Mouse (Mus musculus) megakaryocyte-erythroid progenitor cell, adult 5-6 weeks (primary cell): Measurements from ENCODE around the gene Rras. TPM values are rescaled to one million over a fixed set of nuclear protein-coding genes. Genes with fewer than 3 reads are reported as not detected.

Experiments used
- ATAC-seq: replicated peaks from 2 replicates; pipeline ENCODE4 v1.8.0; 2016; ENCODE audit warnings: mild to moderate bottlenecking, inconsistent platforms; ENCODE audit not compliant: severe bottlenecking, poor library complexity, low FRiP score, low TSS enrichment
- total RNA-seq, 2 experiments: library from RNA; stranded (forward) in 1 of 2; stranded (reverse) in 1 of 2; fragments of 200-1000, 215-1000 nt in 1 of 2; fragments of >200 nt in 1 of 2; fragmentation: Nextera tagmentation in 1 of 2; gene quantifications; 2 replicates each; pipeline ENCODE4 v1.2.3; 2014 to 2017

Gene Rras
- total RNA-seq, 2 experiments from 2014 or later = 1.6 to 1.7 TPM

GRCm38 (mm10) chr7:45048923-45049657 lies 31.3 kb downstream of the Rras start:
- no peak for ATAC-seq

DNA sequence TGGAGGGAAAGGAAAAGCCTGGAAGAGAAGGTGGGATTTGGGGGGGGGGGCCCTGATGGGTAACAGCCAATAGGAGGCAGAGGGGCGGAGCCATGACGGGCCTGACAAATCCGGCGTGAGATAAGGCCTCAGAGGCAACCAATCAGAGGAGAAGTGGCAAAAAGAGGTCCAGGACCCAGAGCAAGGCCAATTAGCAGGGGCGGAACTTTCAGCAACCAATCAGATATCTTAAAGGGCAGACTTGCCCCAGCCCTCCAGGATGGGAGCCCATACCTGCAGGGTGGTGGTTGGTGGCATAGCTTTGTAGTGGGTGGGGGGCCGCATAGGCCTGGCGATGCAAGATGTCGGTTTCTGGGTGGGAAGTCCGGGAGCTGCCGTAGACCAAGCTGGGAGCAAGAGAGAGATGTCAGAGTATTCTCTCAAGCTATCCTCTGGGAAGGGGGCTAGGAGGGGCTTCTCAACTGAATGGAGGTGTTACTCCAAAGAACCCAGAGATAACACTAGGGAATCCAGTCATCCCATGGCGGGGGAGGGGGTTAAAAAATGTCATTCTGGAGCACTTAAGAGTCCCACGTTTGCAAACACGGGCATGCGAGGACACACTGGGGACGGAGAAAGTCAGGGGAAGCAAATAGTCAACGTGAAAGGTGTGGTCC lies 33.3 kb downstream of the Rras start:
- ATAC-seq = peak; percentile 27

GRCm38 (mm10) chr7:45051601-45051974 lies 33.8 kb downstream of the Rras start:
- ATAC-seq = no peak

GRCm38 (mm10) chr7:45052181-45052861 lies 34.6 kb downstream of the Rras start:
- ATAC-seq = no peak

DNA sequence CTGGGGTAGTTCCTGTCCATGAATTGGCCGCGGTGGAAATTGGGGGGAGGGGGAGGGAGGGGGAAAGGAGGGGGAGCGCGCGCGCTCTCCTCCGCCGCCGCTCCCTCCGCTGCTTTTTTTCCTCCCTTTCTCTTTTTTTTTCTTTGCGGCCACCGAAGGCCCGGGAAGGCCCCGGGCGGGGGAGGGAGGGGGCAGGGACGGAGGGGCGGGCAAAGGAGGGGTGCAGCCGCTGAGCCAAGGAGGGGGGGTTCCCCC lies 35.0 kb downstream of the Rras start, which contains the start of gene Prr12:
Gene Prr12 (minus strand): TSS at position 20 of the 255 bp plus-strand sequence.
- no peak for ATAC-seq

DNA sequence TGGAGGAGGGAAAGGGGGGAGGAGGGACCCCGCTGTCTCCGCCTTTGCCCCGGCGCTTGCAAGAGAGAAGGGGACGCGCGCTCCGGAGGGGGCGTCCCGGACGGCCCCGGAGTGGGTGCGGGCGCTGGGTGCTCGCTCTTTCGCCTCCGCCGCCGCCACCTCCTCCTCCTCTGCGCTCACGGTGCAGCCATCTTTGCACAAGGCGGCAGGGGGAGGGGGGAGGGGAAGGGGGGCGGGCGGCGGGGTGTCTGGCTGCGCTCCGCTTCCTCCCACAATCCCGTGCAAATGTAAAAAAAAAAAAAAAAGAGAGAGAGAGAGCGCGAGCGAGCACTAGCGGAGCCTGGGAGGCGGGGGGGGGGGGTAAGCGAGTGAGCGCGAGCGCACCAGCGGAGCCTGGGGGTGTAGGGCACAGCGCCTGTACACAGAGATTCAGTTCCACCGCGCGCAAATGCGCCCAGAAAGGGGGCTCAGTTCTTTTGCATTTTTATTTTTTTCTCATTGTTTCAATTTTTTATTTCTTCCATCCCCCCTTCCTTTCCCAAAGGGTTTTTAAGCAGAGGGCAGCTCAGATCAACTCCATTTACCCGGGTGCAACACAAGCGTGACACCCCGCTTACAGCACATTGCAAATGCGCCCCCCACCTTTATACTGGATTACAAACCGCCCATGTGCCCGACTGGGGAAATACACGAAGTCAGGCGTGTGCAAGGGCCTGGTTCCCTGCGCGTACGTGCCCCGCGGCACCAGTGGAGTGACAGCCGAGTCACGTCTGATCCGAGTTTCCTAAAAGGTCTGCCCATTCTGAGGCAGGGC lies 35.6 kb downstream of the Rras start:
- ATAC-seq = peak; percentile 31

GRCm38 (mm10) chr7:45053931-45054510 lies 36.3 kb downstream of the Rras start:
- peak; percentile 94 for ATAC-seq

GRCm38 (mm10) chr7:45056329-45056971 lies 38.7 kb downstream of the Rras start:
- no peak for ATAC-seq

DNA sequence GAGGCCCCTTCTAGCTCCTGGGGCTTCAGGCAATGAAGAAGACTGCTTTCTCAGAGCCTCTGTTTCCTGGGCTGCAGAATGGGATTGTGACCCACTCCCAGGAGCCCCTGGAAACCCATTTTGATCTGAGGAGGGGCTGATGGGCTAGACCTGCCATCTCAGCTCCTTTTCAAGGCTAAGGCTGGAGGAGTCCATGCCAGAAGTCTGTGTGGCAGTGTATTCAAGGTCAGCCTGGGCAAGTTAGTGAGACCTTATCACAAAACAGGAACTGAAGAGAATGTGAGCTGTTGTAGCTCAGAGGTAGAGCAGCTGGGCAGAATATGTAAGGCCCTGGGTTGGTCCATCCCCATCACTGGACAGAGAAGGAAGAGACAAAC lies 39.2 kb downstream of the Rras start:
- ATAC-seq = no peak

DNA sequence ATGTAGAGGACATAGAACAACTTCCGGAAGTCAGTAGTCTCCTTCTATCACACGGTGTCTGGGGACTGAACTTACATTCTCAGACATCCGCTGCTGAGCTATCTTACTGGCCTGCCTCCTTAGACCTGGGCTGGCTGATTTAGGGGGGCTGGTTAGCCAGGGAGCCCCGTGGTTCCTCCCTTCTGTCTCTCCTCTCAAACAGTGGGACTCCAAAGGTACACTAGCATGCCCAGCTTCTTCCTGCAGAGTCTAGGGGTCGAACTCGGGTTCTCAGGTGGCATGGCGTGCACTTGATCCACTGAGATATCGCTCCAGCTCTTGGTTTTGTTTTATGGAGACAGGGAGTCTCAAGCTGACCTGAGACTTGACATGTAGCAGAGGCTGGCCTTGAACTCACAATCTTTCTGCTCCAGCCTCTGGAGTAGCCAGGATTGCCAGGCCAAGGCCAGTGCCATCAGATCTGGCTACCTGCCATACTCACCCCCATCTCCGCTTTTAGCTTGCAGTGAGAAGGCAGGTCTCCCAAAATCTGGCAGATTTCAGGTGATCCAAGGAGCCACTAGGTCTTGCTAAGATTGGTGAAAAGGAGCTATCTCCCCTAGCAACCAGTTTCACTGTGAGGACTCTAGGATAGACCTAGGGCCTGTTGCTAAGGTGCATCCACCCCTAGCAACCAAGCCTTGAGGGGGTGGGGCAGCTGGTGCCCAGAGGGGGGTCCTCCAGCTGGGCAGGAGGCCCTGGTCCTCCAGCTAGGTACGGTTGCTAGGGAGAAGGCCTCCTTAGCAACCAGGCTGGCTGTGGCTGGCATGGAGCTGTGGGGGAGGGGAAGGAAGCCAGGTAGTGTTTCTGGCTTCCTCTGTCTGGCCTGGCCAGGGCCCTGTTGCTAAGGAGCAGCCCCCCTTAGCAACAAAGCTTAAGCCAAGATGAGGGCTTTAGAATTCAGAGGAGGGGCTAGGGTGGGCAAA lies 41.1 kb downstream of the Rras start:
- no peak for ATAC-seq

GRCm38 (mm10) chr7:45060632-45061122 lies 42.9 kb downstream of the Rras start:
- ATAC-seq = no peak

GRCm38 (mm10) chr7:45061532-45062075 lies 43.8 kb downstream of the Rras start:
- ATAC-seq = no peak

- peak; percentile 88 for ATAC-seq
These were observed 44.6 kb downstream of the Rras start, which contains the start of the genes Nosip and Prrg2 for GRCm38 (mm10) chr7:45062239-45062835. Nosip (plus strand) TSS chr7:45062429. Prrg2 (minus strand) TSS chr7:45062677.

DNA sequence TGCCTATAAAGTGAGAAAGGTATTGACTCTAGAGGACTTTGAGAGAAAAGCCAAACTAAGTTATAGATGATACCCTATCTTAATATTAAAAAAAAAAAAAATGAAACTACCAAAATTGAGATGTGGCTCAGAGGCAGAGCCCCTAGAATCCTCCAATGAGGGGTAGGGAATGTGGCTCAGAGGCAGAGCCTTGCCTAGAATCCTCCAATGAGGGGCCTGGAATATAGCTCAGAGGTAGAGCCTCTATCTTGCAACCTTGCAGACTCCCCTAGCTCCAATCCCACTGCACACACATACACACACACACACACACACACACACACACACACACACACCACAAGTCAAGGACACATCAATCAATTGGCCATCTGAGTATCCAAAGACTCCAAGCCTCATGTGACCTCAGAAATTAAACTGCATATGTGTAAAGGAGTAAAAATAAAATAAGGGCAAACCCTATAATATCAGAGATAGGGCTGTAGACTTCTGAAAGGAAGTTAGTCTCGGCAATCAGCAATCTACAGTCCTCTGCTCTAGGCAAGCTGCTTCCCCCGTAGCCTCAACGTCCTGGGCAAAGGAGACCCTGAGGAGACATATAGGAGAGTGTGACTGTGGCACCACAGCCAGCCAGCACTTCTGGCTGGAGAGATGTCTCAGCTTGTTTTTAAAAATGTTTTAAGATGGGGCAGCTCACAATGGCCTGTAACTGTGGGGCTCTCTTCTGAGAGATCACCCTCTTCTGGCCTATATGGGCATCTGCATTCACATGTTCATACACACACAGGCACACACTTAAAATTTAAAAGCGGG lies 49.6 kb downstream of the Rras start:
- peak; percentile 58 for ATAC-seq

DNA sequence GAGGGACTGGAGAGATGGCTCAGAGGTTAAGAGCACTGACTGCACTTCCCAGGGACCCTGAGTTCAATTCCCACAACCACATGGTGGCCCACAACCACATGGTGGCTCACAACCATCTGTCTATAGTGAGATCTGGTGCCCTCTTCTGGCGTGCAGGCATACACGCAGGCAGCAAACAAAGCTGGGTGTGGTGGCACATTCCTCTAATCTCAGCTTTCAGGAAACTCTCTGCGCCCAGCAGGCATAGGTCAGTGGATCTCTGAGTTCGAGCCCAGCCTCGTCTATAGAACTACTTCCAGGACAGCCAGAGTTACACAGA lies 50.2 kb downstream of the Rras start:
- ATAC-seq = peak; percentile 63

- ATAC-seq = no peak
These were observed 51.9 kb downstream of the Rras start for GRCm38 (mm10) chr7:45069671-45070070.
